Mouse (Mus musculus): ENCODE measurements at regions not wholly inside any gene's neighbourhood (a gene's known extent, or its start where the extent isn't known, plus 50 kb on each side); places are given as distances from the start of the nearest gene placed in this dataset.

DNA sequence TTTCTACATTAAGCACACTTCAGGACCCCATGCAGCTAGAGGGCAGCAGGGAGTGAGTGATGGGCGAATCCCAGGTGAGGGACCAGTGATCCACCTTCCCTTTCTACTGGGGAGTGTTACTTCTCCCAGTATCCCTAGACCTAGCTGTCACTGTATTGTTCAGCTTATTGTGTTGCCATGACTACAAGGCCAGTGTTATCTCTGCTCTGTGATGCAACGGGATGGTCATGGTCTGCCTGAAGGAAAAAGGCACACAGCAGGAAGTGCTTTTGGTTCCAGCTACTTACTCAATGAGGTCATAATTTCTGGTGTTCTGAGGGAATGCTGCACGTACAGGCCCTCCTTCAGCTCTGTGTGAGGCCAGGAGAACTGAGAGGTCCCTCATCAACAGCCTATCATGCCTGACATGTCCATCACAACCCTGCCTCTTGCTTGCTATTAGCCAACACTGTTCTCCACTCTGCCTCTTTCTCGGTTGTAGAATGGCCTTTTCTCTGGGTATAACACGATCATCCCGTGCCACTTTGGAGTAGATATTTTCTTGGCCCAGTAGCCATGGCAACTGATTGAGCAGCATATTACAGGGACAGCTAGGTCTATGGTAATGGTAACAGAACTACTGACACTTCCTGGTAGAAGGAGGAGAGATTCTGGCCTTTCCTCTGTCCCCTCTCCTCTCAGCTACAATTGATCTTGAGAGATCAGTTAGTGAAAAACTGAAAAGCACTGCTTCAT, 178.5 kb upstream of the Jade1 start:
- ATAC-seq (ENCODE audit: extremely low read depth, insufficient number of reproducible peaks, low FRiP score, poor library complexity, severe bottlenecking) = 0 out of 2 replicates have a peak, but pooled peaks have one; percentile 24

DNA sequence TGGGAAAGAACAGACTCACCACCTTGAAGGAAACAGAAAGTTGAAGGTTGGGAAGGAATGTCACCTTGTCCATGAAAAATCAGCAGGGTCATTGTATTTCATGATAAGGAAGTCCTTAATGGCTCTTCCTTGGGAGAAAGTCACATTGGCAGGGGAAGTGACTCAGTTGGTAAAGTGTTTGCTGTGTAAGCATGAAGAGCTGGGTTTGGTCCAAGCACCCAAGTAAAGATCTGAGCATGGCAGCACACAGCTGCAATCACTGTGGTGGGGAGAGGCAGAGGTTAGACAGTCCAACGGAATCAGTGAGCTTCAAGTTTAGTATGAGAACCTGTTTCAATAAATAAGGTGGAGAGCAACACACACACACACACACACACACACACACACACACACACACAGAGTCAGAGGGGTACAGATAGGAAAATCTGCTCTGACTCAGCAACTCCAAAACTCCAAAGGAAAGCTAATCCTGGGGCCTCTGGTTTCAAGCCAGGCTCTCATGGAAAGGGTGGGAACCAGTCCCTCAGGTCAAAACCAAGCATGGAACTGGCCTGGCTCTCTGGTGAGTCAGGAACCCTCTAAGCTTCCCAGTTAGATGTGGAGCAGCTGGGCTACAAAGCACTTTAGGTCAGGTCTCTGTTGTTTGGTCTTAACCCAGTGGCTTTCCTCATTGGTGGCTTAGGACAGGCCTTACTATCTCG, 180.2 kb upstream of the Jade1 start:
- no peak for ATAC-seq (ENCODE audit: extremely low read depth, insufficient number of reproducible peaks, low FRiP score, poor library complexity, severe bottlenecking)

DNA sequence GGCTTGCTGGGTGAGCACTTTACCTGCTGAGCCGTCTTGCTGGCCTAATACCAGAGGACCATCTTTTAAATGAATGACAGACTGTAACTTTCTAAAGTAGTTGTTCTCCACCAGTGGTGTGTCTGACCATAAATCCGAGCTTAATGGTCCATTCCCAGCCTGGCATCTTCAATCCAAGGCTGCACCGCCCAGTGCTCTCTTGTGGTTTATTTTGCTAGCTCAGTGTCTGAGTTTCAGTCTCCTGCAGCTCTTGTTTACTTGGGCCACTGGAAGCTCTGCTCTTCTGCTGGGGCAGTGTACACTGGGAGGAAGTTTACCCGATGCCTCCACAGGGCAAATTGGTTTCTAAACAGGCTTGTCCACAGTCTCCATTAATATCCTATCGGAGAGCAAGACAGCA, 182.3 kb upstream of the Jade1 start:
- ATAC-seq (ENCODE audit: extremely low read depth, insufficient number of reproducible peaks, low FRiP score, poor library complexity, severe bottlenecking) = no peak

DNA sequence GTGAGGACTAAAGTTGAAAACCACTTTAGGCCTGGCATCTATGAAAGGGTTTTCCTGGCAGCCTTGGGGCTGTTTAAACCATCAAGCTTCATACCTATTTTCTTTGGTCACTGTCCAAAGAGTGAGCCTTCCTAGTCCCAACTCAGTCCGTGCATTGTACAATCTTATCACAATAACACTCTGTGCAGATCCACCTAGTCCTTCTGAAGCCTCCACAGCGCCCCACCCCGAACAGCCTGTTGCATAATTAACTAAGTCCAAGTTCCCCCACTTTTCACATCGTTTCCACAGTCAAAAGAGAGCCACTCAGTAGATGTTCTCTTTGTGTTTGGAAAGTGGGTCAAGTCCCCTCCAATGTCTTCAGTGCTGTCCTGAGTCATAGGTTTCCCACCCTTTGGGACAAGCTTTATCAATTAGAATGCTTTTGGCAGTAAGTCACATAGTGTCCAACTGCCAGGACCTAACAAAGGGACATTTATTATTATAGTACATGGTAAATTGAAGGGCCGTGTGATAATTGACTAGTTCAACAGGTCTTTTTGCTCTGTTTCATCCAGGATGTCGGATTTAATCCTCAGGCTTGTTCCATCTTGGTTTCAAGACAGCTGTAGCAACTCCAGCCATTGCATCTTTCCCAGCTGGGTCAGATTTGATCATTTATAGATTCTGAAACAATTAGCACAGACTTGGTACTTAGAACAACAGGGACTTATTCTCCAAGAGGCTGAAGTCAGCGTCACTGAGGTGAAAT, 187.0 kb upstream of the Jade1 start:
- ATAC-seq (ENCODE audit: extremely low read depth, insufficient number of reproducible peaks, low FRiP score, poor library complexity, severe bottlenecking) = no peak

DNA sequence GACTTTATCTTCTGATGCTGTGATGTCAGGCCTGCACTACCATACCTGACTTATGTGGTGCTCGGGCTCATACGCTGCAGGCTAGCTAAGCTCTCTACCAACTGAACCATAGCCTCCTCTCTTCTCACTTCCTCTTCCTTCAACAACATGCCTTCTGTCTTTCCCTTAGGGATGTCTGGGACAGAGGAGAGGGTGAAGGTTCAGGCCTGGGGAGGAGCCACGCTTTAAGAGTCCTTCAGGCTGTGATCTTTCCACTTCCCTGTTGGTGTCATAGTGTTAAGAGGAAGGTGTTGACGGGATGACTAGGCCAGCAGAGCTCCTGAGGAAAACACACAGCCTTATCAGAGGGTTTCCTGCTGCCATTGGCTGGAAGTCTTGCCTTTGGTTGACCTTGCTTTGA, 188.8 kb upstream of the Jade1 start:
- peak; percentile 38; the same call in 1 of the 2 replicates for ATAC-seq (ENCODE audit: extremely low read depth, insufficient number of reproducible peaks, low FRiP score, poor library complexity, severe bottlenecking)

DNA sequence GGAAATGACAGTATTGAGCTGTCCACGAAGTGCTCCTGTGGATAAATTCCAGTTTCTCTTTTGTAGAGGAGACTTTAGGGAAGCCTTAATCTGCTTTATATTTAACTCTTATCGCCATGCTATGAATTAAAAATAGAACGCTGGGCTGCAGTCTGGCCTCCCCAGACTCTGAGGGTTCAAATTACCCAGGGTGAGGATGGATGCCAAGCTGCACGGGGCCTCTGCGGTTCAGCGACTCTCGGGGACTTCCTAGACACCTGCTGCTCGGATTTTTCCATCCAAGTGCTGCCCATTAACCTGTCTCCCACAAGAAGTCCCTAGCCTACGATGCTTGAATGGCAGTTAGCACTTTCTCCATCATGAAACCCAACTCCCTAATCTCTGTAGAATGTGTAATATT, 189.3 kb upstream of the Jade1 start:
- ATAC-seq (ENCODE audit: extremely low read depth, insufficient number of reproducible peaks, low FRiP score, poor library complexity, severe bottlenecking) = no peak

DNA sequence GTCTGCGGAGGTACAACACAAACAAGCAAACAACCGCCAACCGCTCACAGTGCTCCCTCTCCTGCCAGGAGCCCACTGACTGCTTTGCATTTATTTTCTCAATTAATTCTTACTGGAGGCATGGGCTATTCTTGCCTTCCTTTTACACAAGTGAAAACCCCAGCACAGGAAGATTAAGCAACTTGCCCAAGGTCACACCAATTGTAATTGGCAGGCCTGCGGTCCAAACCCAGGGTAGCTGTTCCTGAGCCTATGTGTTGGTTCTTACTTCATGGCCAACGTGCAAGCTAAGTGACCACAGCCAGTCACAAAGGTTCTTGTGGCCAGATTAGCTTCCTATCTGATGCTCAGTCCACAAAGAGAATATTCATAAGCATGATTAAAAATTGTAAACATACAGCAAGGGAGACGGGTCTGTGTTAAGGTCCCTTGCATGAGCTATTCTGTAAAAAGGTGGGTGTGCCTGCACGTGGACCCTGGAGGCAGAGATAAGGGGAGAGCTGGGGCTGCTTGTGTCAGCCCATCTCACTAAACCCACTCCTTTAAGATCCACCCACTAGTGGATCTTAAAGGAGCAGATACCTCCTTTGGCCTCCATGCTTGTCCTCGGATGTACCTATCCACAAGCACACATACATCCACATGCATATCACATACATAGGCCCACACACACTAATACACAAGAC, 190.2 kb upstream of the Jade1 start:
- no peak for ATAC-seq (ENCODE audit: extremely low read depth, insufficient number of reproducible peaks, low FRiP score, poor library complexity, severe bottlenecking)

DNA sequence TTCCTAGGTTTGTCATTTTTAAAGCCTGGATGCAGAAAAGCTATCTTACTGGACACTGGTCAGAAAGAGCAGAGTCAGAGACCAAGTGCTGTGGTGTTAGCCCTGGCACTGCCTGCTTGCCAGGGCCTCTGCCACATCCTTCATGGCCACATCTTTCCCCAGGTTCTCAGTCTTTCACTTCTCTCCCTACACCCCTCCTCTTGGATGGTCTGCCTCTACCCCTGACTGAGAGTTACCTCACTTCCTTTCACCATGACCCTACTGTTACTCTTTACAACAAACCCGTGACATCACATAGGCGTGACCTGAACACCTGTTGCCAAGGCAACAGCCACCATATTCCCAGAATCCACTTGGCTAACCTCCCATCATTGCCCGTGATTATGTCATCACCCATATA, 191.6 kb upstream of the Jade1 start:
- ATAC-seq (ENCODE audit: extremely low read depth, insufficient number of reproducible peaks, low FRiP score, poor library complexity, severe bottlenecking) = no peak

DNA sequence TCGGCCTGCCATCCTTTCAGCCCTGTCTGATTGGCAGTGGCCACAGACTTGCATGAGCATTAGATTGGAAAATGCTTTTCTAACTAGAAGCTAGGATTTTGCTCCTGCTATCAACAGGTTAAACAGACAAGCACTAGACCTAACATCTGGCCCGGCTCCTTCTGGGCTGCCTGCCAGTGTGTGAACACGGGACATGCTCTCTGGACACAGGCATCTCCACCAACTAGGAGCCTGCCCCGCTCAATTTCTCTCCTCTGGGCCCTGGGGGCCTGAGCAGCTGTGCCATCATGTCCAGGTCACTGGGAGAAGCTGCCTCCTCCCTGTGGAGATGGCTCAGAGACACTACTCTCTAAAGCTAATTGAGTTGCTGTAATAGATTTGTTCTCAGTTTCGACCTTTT, 195.3 kb upstream of the Jade1 start:
- no peak for ATAC-seq (ENCODE audit: extremely low read depth, insufficient number of reproducible peaks, low FRiP score, poor library complexity, severe bottlenecking)

DNA sequence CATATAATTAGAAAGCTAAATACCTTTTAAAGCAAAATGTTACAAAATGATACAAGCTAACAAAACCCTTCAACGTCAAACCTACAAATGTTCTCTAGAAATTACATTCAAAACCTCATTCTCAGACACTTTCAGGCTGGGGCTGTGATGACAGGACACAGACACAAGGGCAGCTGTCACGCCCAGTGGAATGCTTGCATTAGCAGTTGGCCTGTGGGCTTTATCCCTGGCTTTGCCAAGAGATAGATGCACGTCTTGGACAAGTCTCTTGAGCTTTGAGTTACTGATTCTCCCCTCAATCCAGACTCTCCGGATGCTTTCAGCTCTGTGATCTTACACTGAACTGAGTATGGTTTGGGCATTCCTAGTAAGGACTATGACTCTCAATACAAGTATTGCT, 196.1 kb upstream of the Jade1 start:
- no peak for ATAC-seq (ENCODE audit: extremely low read depth, insufficient number of reproducible peaks, low FRiP score, poor library complexity, severe bottlenecking)

DNA sequence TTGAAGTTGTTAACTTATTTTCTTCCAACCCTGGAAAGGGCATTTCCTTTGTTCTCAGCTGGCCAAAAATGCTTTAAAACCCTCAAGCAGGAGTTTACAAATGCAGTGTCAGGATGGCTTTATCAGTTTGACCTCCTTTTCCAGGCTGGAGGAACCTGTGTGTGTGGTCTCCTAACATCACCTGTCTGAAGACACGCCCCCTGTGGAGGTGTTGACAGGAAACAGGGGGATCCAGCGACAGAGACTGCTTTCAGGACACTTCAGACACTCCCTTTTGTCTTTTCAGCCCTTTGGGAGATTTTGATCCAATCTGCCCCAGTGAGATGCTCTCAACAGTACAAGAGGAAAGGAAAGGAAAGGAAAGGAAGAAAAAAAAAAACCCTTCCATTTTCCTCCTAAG, 202.5 kb upstream of the Jade1 start:
- no peak for ATAC-seq (ENCODE audit: extremely low read depth, insufficient number of reproducible peaks, low FRiP score, poor library complexity, severe bottlenecking)

DNA sequence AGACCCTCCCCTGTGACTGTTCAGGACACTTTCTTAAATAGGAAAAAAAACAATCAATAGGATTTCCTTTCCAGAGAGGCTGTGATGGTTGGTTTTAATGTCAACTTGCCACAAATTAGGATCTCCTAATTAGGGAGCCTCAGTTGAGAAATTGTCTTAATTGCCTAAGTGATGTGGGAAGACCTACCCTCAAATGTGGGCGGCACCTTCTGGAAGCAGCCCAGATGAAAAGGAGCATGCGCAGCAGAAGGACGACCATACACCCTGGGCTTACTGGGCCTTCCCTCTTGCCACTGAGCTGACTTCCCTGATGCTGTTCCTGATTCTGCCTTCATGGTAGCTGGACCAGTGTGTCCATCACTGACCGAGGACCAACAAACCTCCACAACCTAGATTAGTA, 203.7 kb upstream of the Jade1 start:
- no peak for ATAC-seq (ENCODE audit: extremely low read depth, insufficient number of reproducible peaks, low FRiP score, poor library complexity, severe bottlenecking)

DNA sequence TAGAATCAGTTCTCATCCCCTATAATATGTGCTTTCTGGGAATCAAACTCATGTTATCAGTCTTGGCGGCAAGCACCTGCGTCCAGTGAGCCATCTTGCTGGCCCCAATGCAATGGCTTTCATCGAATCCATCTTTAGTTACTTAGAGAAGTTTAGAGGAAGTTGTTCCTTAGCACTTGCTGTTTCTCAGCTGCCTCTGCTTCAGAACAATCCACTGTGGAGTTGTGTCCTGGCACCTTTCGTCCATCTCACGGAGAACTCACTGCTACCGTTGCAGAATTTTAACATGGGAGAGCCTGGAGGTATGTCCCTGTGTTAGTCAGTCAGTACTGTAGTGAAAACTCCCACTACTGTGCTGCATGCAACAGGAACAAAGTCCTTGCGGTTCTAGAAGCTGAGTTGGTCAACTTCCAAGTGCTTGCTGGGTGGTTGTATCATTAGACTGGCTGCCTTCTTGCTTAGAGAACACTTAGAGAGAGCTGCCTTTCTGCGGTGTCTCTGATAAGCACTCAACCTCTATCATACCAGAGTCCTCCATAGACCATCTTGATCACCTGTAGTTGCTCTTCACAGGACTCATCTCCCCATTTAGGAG, 204.3 kb upstream of the Jade1 start:
- 0 out of 2 replicates have a peak, but pooled peaks have one; percentile 19 for ATAC-seq (ENCODE audit: extremely low read depth, insufficient number of reproducible peaks, low FRiP score, poor library complexity, severe bottlenecking)

DNA sequence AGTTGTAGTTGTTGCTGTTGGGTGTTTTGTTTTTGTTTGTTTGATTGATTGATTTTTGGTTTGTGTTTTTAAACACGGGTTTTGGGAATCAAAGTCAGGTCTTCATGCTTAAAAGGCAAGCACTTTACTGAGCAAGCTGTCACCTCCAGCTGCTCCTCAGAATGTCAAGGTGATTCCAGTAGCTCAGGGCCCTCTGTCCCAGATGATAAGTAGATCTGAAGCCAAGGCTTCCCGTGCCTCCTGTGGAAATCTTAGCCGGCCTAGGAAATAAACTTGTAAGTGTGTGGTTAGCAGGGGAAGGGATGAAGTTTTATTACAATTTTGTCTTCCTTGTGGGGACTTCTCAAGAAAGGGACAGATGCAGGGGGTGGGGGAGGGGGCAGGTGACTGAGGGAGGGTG, 205.2 kb upstream of the Jade1 start:
- no peak for ATAC-seq (ENCODE audit: extremely low read depth, insufficient number of reproducible peaks, low FRiP score, poor library complexity, severe bottlenecking)

DNA sequence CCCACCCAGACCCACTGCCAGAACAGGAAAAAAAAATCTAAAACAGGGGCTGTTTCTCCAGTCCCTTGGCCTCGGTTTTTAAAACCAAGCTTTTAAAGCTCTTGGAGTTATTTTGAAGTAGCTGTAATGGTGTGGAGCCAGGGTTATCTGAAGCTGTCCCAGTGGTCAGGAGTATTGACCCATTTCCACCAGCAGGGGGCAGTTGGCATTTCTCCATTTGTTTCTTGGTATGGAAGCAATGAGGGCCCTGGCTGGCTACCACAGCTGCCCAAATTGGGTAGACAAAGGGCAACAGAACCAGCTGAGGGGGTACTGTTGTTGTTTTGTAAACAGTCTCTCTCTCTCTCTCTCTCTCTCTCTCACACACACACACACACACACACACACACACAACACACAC, 206.7 kb upstream of the Jade1 start:
- ATAC-seq (ENCODE audit: extremely low read depth, insufficient number of reproducible peaks, low FRiP score, poor library complexity, severe bottlenecking) = 0 out of 2 replicates have a peak, but pooled peaks have one; percentile 36

DNA sequence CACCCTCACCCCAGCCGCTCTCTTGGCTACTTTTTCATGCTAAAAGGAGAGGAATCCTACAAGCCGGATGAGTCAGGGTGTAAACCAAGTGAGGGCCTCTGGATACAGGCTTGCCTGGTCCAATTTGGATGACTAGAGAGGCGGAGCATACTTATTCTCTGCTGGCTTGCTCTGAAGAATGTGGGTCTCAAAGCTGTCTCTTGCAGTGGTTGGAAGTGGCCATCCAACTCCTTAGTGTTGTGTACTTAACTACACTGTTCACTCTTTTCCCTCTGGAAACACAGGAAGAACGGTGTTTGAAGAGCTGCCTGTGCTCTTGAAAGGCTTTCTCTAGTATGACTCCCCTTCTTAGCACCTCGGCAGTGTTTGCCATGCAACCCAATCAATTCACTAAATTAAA, 208.7 kb upstream of the Jade1 start:
- ATAC-seq (ENCODE audit: extremely low read depth, insufficient number of reproducible peaks, low FRiP score, poor library complexity, severe bottlenecking) = no peak

DNA sequence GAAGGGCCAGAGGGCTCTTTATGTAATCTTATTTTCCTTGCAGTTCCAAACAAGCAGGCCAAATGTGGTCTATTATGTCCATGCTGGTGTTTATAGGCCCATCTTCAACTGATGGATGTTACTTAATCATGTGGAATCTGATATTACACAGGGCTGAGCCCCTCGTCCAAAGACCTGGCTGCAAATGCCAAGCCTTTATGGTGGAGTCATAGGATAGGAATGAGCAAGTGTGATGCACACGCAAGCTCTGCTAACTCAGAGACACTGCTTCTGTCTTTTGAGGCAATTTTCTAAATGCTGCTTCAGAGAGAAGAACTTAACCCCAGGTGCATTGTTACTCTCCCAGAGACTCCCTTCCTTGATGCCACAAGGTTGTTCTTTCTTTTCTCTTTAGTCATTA, 212.1 kb upstream of the Jade1 start:
- no peak for ATAC-seq (ENCODE audit: extremely low read depth, insufficient number of reproducible peaks, low FRiP score, poor library complexity, severe bottlenecking)

DNA sequence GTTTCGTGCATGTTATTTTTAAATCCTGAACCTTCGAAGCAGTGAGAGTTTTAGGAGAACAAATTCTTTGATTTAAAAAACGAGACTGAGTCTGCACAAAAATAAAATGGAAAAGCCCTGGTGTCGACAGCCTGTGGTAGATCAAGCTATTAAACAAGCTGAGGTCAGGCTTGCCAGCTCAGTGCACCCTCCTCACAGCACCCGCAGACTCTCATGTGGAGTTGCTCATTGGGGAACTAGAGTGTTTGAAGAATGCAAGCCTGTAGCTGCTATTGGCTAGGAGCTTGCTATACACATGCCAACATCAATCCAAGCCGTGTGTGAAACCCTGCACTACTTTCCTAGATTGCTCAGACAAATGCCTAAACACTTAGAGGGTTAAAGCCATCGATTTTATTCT, 223.1 kb upstream of the Jade1 start:
- no peak for ATAC-seq (ENCODE audit: extremely low read depth, insufficient number of reproducible peaks, low FRiP score, poor library complexity, severe bottlenecking)

DNA sequence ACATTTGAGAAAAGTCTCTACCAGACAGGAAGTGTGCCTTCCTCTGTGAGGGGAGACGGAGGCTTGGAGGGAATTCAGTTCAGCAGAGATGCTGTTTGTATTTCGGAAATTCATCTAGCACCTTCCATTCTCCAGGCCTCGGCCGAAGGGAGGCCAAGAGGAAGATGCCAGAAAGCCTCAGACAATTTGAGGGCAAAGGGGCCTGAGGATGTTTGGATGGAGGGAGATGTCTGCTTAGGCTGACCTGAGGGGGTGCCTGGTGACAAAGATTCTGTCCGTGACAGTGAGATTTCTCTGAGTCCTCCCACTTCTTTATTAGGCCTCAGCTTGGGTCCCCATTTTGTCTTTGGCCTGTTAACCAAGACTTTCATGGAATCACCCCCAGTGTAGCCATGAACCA, 225.2 kb upstream of the Jade1 start:
- ATAC-seq (ENCODE audit: extremely low read depth, insufficient number of reproducible peaks, low FRiP score, poor library complexity, severe bottlenecking) = no peak

All from neutrophil, adult 5-6 weeks (primary cell).